Mouse (Mus musculus): Measurements from ENCODE around the gene 9130230L23Rik. TPM values are rescaled to one million over a fixed set of nuclear protein-coding genes. Genes with fewer than 3 reads are reported as not detected.

The 9130230L23Rik gene
- polyA plus RNA-seq, 1 experiment: not detected

DNA sequence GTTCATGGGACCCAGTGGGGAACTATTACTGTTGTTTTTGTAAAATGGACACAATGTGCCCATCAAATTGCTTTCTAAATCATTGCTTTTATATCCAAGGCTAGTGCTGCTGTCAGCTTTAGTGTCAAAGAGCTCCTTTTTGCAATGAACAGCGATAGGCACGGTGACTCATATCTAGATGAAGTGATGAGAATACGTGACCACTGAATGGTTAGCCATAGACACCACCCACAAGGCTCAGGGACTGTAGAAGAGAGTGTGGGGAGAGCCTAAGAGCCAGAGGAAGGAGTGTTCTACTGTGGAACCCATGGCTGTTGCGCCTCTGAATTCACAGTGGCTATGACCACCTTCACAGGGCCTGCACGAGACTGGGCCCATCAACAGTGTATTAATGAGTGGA, 17.7 kb downstream of the 9130230L23Rik start:
- no peak overlapping the region for H3K27ac ChIP-seq (ENCODE audit: insufficient read depth, low read length)
- TF ChIP-seq POLR2A (IDR thresholded peaks at IDR 0.05; ENCODE audit: low read depth, low read length) (no peak), CTCF (IDR thresholded peaks at IDR 0.05; ENCODE audit: borderline replicate concordance, insufficient read depth, low read length) (no peak)
- H3K4me3 ChIP-seq (ENCODE audit: insufficient read depth, low read length): no peak overlapping the region

DNA sequence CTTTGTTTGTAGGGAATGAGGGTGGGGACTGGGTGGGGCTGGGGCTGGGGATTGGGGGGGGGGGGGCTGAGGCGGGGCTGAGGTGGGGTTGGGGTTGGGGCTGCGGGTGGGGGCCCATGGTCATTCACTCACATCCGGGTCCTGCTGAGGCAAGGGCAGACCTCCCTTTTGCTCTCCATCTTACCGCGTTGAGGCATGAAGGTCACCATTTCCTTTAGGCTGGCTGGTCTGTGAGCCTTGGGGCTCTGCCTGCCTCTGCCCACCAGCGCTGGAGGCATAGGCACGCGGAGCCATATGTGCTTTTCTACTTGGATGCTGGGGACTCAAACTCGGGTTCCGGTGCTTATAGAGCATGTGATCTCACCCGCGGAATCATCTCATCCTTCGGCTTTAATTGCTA, 28.4 kb downstream of the 9130230L23Rik start:
- no peak overlapping the region for H3K4me3 ChIP-seq (ENCODE audit: insufficient read depth, low read length)
- TF ChIP-seq POLR2A (IDR thresholded peaks at IDR 0.05; ENCODE audit: low read depth, low read length): no peak
- TF ChIP-seq CTCF (IDR thresholded peaks at IDR 0.05; ENCODE audit: borderline replicate concordance, insufficient read depth, low read length): no peak
- H3K4me1 ChIP-seq (ENCODE audit: control insufficient read depth, insufficient read depth, low read length): peaks cover 3% of the 10 kb centered on the region; the same call in 1 of the 2 replicates
- no peak overlapping the region for H3K27ac ChIP-seq (ENCODE audit: insufficient read depth, low read length)

More for the DNA sequence above, 17.7 kb downstream of the 9130230L23Rik start:
- H3K4me1 ChIP-seq (ENCODE audit: control insufficient read depth, insufficient read depth, low read length): no peaks in the 10 kb centered on the region

DNA sequence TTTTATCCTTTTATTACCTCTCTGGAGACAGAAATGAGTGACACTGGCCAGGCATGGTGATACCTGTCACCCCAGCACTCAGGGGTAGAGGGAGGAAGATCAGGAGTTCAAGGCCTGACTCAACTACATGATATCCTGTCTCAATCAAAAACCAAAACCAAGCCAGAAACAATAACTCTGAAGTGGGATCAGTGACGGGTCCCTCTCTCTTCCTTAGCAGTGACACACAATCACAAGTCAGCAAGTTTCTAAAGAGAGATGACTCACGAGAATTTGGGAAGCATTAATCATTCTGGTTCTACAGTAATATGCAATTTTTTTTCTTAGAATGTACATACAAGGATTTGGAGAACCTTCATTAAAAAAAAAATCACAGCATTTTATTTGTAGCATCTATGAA, 30.9 kb downstream of the 9130230L23Rik start:
- TF ChIP-seq POLR2A (IDR thresholded peaks at IDR 0.05; ENCODE audit: low read depth, low read length) (no peak), CTCF (IDR thresholded peaks at IDR 0.05; ENCODE audit: borderline replicate concordance, insufficient read depth, low read length) (no peak)

DNA sequence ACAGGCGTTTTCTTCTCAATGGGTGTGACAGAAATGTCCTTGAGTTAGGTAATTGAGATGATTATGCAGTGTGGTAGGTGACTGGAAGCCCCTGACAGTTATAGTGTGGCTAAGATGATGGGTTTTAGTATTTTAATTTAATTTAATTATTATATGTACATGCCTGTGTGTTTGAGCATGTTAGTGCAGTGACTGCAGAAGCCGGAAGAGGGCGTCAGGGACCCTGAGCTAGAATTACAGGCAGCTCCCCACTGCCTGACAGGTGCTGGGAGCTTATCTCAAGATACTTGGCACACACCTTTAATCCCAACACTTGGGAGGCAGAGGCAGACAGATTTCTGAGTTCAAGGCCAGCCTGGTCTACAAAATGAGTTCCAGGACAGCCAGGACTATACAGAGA, 36.1 kb downstream of the 9130230L23Rik start:
- H3K27ac ChIP-seq (ENCODE audit: insufficient read depth, low read length): no peak overlapping the region
- no peak overlapping the region for H3K4me3 ChIP-seq (ENCODE audit: insufficient read depth, low read length)
- TF ChIP-seq POLR2A (IDR thresholded peaks at IDR 0.05; ENCODE audit: low read depth, low read length) (no peak), CTCF (IDR thresholded peaks at IDR 0.05; ENCODE audit: borderline replicate concordance, insufficient read depth, low read length) (no peak)
- peaks cover 5% of the 10 kb centered on the region for H3K4me1 ChIP-seq (ENCODE audit: control insufficient read depth, insufficient read depth, low read length)

More for the DNA sequence above, 30.9 kb downstream of the 9130230L23Rik start:
- peak overlapping the region; percentile 38 for H3K27ac ChIP-seq (ENCODE audit: insufficient read depth, low read length)
- H3K4me3 ChIP-seq (ENCODE audit: insufficient read depth, low read length): no peak overlapping the region
- peaks cover 3% of the 10 kb centered on the region; the same call in 1 of the 2 replicates for H3K4me1 ChIP-seq (ENCODE audit: control insufficient read depth, insufficient read depth, low read length)

DNA sequence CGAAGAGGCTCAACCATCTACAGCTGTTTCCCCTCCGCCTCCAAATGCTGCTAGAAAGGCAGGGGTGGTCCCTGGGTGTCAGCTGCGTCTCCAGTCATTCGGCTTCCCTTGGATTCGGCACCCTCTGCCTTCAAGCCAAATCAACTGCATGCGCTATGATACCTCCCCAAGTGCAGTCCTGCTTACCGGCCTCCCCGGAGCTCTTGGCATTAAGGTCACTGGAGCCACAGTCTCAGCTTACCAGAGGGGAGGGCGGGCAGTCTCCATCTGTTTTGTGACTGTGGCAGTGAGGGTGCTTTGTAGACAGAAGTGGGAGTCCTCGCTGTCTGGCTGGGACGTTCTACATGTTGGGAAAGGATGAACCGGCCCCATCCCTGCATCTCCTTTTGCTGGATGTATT, 37.0 kb downstream of the 9130230L23Rik start:
- Histone ChIP-seq H3K27ac (ENCODE audit: insufficient read depth, low read length) (no peak overlapping the region), H3K4me3 (ENCODE audit: insufficient read depth, low read length) (no peak overlapping the region), H3K4me1 (ENCODE audit: control insufficient read depth, insufficient read depth, low read length) (peaks cover 5% of the 10 kb centered on the region)
- no peak for TF ChIP-seq CTCF (IDR thresholded peaks at IDR 0.05; ENCODE audit: borderline replicate concordance, insufficient read depth, low read length)
- no peak for TF ChIP-seq POLR2A (IDR thresholded peaks at IDR 0.05; ENCODE audit: low read depth, low read length)

DNA sequence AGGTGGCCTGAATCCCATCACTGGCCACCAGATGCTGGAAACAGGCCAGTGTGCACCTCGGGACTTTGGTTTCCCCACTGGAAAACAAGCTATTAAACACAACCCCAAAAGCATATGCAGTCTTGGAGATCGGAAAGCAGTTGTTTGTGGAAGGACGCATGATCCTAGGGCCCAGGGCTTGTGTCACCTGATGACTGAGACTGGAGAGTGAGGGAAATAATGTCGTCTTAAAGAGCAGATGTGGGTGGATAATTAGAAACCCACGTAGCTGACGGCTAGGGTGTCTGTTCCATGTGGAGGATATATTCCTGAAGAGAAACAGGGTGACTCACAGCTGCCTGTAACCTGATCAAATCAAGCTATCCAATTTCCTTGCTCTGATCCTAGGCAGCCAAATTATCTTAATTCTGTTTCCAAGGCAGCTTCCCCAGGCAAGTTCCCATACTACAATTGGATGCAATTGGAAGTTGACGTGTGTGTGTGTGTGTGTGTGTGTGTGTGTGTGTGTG, 38.3 kb downstream of the 9130230L23Rik start:
- H3K4me1 ChIP-seq (ENCODE audit: control insufficient read depth, insufficient read depth, low read length): peaks cover 5% of the 10 kb centered on the region
- no peak overlapping the region for H3K4me3 ChIP-seq (ENCODE audit: insufficient read depth, low read length)
- no peak overlapping the region for H3K27ac ChIP-seq (ENCODE audit: insufficient read depth, low read length)
- TF ChIP-seq POLR2A (IDR thresholded peaks at IDR 0.05; ENCODE audit: low read depth, low read length): no peak
- no peak for TF ChIP-seq CTCF (IDR thresholded peaks at IDR 0.05; ENCODE audit: borderline replicate concordance, insufficient read depth, low read length)

DNA sequence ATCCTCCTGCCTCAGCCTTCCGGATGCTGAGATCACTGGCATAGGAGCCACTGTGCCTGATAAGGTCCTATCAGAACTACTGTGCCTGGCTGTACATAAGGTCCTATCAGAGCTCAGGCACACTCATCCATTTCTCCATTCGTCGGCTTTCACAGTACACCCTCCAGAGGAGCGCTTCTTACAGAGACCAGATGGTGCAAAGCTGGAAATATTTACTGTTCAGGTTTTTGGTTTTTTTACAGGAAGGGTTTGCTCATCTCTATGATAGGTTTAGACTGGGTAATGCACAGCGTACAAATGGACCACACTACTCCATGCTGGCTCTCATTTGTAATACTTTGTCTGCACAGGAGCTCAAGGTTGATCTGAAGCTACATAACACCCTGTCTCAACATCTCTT, 40.8 kb downstream of the 9130230L23Rik start:
- TF ChIP-seq CTCF (IDR thresholded peaks at IDR 0.05; ENCODE audit: borderline replicate concordance, insufficient read depth, low read length): no peak
- TF ChIP-seq POLR2A (IDR thresholded peaks at IDR 0.05; ENCODE audit: low read depth, low read length): no peak
- Histone ChIP-seq H3K4me3 (ENCODE audit: insufficient read depth, low read length) (no peak overlapping the region), H3K4me1 (ENCODE audit: control insufficient read depth, insufficient read depth, low read length) (peaks cover 5% of the 10 kb centered on the region), H3K27ac (ENCODE audit: insufficient read depth, low read length) (no peak overlapping the region)

DNA sequence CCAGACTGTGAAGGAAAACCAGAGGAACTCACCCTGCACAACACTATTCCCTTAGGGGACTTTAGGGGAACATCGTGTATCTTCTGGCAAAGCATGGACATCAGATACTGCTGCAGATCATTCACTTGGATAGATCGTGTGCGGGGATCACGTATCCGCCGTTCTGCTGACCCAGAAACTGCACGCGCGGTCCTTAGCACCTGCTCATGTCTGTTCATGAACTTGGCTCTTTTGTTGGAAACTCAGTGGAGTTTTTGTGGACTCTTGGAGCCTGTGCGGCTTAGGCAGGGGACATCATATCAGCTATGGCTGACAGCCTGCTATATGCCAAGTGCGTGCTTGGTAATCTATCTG, 43.5 kb downstream of the 9130230L23Rik start:
- no peak overlapping the region for H3K27ac ChIP-seq (ENCODE audit: insufficient read depth, low read length)

DNA sequence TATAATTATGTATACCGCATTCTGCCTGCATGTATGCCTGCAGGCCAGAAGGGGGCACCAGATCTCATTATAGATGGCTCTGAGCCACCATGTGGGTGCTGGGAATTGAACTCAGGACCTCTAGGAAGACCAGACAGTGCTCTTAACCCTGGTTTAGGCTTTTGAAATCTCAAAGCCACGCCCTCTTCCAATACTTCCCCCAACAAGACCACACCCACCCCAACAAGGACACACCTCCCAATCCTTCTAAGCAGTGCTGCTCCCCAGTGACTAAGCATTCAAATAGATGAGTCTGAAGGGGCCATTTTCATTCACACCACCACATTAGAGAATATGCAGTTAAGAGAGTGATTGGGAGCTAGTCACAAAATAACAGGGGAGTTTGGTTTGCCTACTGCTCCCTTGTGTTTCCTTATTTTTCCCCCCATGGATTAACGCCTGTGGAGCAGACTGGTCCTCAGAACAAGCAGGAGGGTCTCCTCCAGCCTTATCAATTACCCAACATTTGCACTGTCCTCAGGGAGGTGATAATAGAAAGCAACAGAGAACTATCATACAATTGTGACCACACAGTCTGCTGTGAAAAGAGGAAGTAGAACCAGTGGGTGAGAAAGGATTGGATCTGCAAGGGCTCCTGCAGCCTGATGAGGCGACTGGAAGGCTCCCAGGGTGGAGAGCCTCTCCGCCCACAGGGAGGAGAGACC, 44.0 kb downstream of the 9130230L23Rik start:
- H3K27ac ChIP-seq (ENCODE audit: insufficient read depth, low read length): no peak overlapping the region
- no peak overlapping the region for H3K4me3 ChIP-seq (ENCODE audit: insufficient read depth, low read length)
- TF ChIP-seq POLR2A (IDR thresholded peaks at IDR 0.05; ENCODE audit: low read depth, low read length): no peak
- no peak for TF ChIP-seq CTCF (IDR thresholded peaks at IDR 0.05; ENCODE audit: borderline replicate concordance, insufficient read depth, low read length)
- H3K4me1 ChIP-seq (ENCODE audit: control insufficient read depth, insufficient read depth, low read length): no peaks in the 10 kb centered on the region

More for the DNA sequence above, 43.5 kb downstream of the 9130230L23Rik start:
- H3K4me1 ChIP-seq (ENCODE audit: control insufficient read depth, insufficient read depth, low read length): peaks cover under 1% of the 10 kb centered on the region; the same call in 1 of the 2 replicates
- TF ChIP-seq POLR2A (IDR thresholded peaks at IDR 0.05; ENCODE audit: low read depth, low read length): no peak
- TF ChIP-seq CTCF (IDR thresholded peaks at IDR 0.05; ENCODE audit: borderline replicate concordance, insufficient read depth, low read length): no peak
- H3K4me3 ChIP-seq (ENCODE audit: insufficient read depth, low read length): no peak overlapping the region

DNA sequence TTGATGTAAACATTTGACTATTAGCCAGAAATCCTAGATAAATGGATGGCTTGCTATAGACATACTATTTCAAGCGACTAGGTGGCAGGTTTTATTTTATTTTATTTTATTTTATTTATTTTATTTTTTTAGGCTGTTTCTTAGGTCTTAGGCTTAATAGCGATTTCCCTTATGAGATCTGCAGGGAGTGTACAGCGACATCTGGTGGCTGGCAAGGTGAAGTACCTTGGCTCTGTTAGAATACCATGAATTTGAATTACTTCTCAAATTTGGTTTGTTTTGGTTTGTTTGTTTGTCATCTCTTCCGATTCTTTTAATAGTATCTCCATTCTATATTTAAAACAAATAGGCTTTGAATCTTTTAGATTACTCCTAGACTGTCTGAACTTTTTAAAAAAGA, 45.5 kb downstream of the 9130230L23Rik start:
- Histone ChIP-seq H3K4me3 (ENCODE audit: insufficient read depth, low read length) (no peak overlapping the region), H3K27ac (ENCODE audit: insufficient read depth, low read length) (no peak overlapping the region), H3K4me1 (ENCODE audit: control insufficient read depth, insufficient read depth, low read length) (no peaks in the 10 kb centered on the region)
- TF ChIP-seq POLR2A (IDR thresholded peaks at IDR 0.05; ENCODE audit: low read depth, low read length): no peak
- TF ChIP-seq CTCF (IDR thresholded peaks at IDR 0.05; ENCODE audit: borderline replicate concordance, insufficient read depth, low read length): peak; percentile 52; the same call in 1 of the 2 replicates

All from embryonic fibroblast, embryonic 13.5 days (primary cell).